Mouse (Mus musculus): ENCODE measurements at regions not wholly inside any gene's neighbourhood (a gene's known extent, or its start where the extent isn't known, plus 50 kb on each side); places are given as distances from the start of the nearest gene placed in this dataset.

GRCm38 (mm10) chr16:30720791-30721190 lies 121.3 kb downstream of the Fam43a start:
- Histone ChIP-seq H3K9me3 (replicated peaks) (no peaks in the 10 kb centered on the region), H3K4me2 (replicated peaks) (no peak overlapping the region), H3K27ac (no peak overlapping the region), H3K4me1 (no peaks in the 10 kb centered on the region), H3K27me3 (no peaks in the 10 kb centered on the region), H3K9ac (no peak overlapping the region), H3K36me3 (no peaks in the 10 kb centered on the region), H3K4me3 (no peak overlapping the region)
- ATAC-seq (ENCODE audit: low FRiP score): no peak
- 46% methylated on average over 6 of the region's 6 CpGs for WGBS

GRCm38 (mm10) chr16:30721223-30721622 lies 121.7 kb downstream of the Fam43a start:
- Histone ChIP-seq H3K9ac (no peak overlapping the region), H3K9me3 (replicated peaks) (no peaks in the 10 kb centered on the region), H3K27me3 (no peaks in the 10 kb centered on the region), H3K4me2 (replicated peaks) (no peak overlapping the region), H3K4me1 (no peaks in the 10 kb centered on the region), H3K27ac (no peak overlapping the region), H3K36me3 (no peaks in the 10 kb centered on the region), H3K4me3 (no peak overlapping the region)
- no peak for ATAC-seq (ENCODE audit: low FRiP score)

- no peaks in the 10 kb centered on the region for H3K4me1 ChIP-seq
- H3K36me3 ChIP-seq: no peaks in the 10 kb centered on the region
- no peaks in the 10 kb centered on the region for H3K27me3 ChIP-seq
- H3K4me3 ChIP-seq: no peak overlapping the region
- H3K4me2 ChIP-seq (replicated peaks): no peak overlapping the region
- H3K9ac ChIP-seq: no peak overlapping the region
- 90% methylated on average over 3 of the region's 3 CpGs for WGBS
- no peaks in the 10 kb centered on the region; the same call in 1 of the 2 replicates for H3K9me3 ChIP-seq (replicated peaks)
- no peak for ATAC-seq (ENCODE audit: low FRiP score)
- no peak overlapping the region for H3K27ac ChIP-seq
Measured at GRCm38 (mm10) chr16:30722372-30722771, 122.8 kb downstream of the Fam43a start.

GRCm38 (mm10) chr16:30724591-30724990 lies 125.1 kb downstream of the Fam43a start:
- WGBS: 77% methylated on average over 1 of the region's 1 CpGs
- Histone ChIP-seq H3K9ac (no peak overlapping the region), H3K27ac (no peak overlapping the region), H3K9me3 (replicated peaks) (no peaks in the 10 kb centered on the region; the same call in 1 of the 2 replicates), H3K4me3 (no peak overlapping the region), H3K36me3 (no peaks in the 10 kb centered on the region), H3K4me2 (replicated peaks) (no peak overlapping the region), H3K27me3 (no peaks in the 10 kb centered on the region), H3K4me1 (no peaks in the 10 kb centered on the region)
- ATAC-seq (ENCODE audit: low FRiP score): no peak

GRCm38 (mm10) chr16:30732770-30733415 lies 133.4 kb downstream of the Fam43a start:
- no peaks in the 10 kb centered on the region for H3K36me3 ChIP-seq
- peaks cover 16% of the 10 kb centered on the region for H3K4me1 ChIP-seq
- H3K27me3 ChIP-seq: no peaks in the 10 kb centered on the region
- H3K9me3 ChIP-seq (replicated peaks): no peaks in the 10 kb centered on the region
- H3K27ac ChIP-seq: no peak overlapping the region
- WGBS: 56% methylated on average over 9 of the region's 9 CpGs
- ATAC-seq (ENCODE audit: low FRiP score): no peak
- H3K9ac ChIP-seq: no peak overlapping the region
- no peak overlapping the region for H3K4me2 ChIP-seq (replicated peaks)
- no peak overlapping the region for H3K4me3 ChIP-seq

- Histone ChIP-seq H3K9ac (no peak overlapping the region), H3K9me3 (replicated peaks) (no peaks in the 10 kb centered on the region), H3K27me3 (no peaks in the 10 kb centered on the region), H3K27ac (no peak overlapping the region), H3K4me1 (peaks cover 16% of the 10 kb centered on the region), H3K36me3 (no peaks in the 10 kb centered on the region), H3K4me3 (no peak overlapping the region), H3K4me2 (replicated peaks) (no peak overlapping the region)
- WGBS: 64% methylated on average over 11 of the region's 11 CpGs
- no peak for ATAC-seq (ENCODE audit: low FRiP score)
Measured at GRCm38 (mm10) chr16:30733478-30733877, 134.0 kb downstream of the Fam43a start.

- WGBS: 48% methylated on average over 3 of the region's 3 CpGs
- H3K36me3 ChIP-seq: no peaks in the 10 kb centered on the region
- H3K27ac ChIP-seq: no peak overlapping the region
- H3K4me3 ChIP-seq: no peak overlapping the region
- ATAC-seq (ENCODE audit: low FRiP score): no peak
- no peaks in the 10 kb centered on the region for H3K27me3 ChIP-seq
- H3K9me3 ChIP-seq (replicated peaks): no peaks in the 10 kb centered on the region
- no peak overlapping the region for H3K9ac ChIP-seq
- H3K4me2 ChIP-seq (replicated peaks): no peak overlapping the region
- peaks cover 16% of the 10 kb centered on the region for H3K4me1 ChIP-seq
Measured at GRCm38 (mm10) chr16:30735360-30735759, 135.8 kb downstream of the Fam43a start.

GRCm38 (mm10) chr16:30735969-30736368 lies 136.4 kb downstream of the Fam43a start:
- no peak overlapping the region for H3K4me3 ChIP-seq
- ATAC-seq (ENCODE audit: low FRiP score): no peak
- no peak overlapping the region for H3K27ac ChIP-seq
- H3K9ac ChIP-seq: no peak overlapping the region
- 32% methylated on average over 7 of the region's 7 CpGs for WGBS
- H3K36me3 ChIP-seq: no peaks in the 10 kb centered on the region
- no peaks in the 10 kb centered on the region for H3K27me3 ChIP-seq
- H3K4me1 ChIP-seq: peaks cover 16% of the 10 kb centered on the region
- H3K9me3 ChIP-seq (replicated peaks): no peaks in the 10 kb centered on the region
- no peak overlapping the region for H3K4me2 ChIP-seq (replicated peaks)

GRCm38 (mm10) chr16:30736662-30737326 lies 137.3 kb downstream of the Fam43a start:
- Histone ChIP-seq H3K4me3 (no peak overlapping the region), H3K4me2 (replicated peaks) (no peak overlapping the region), H3K9me3 (replicated peaks) (no peaks in the 10 kb centered on the region), H3K27me3 (no peaks in the 10 kb centered on the region), H3K36me3 (no peaks in the 10 kb centered on the region), H3K9ac (no peak overlapping the region), H3K27ac (no peak overlapping the region), H3K4me1 (peaks cover 16% of the 10 kb centered on the region)
- no peak for ATAC-seq (ENCODE audit: low FRiP score)
- WGBS: 63% methylated on average over 17 of the region's 17 CpGs

- no peaks in the 10 kb centered on the region for H3K27me3 ChIP-seq
- no peaks in the 10 kb centered on the region for H3K36me3 ChIP-seq
- no peak overlapping the region for H3K4me2 ChIP-seq (replicated peaks)
- H3K4me3 ChIP-seq: no peak overlapping the region
- WGBS: 82% methylated on average over 8 of the region's 8 CpGs
- no peak overlapping the region for H3K9ac ChIP-seq
- H3K27ac ChIP-seq: no peak overlapping the region
- no peaks in the 10 kb centered on the region for H3K9me3 ChIP-seq (replicated peaks)
- peaks cover 16% of the 10 kb centered on the region for H3K4me1 ChIP-seq
- no peak for ATAC-seq (ENCODE audit: low FRiP score)
Measured at GRCm38 (mm10) chr16:30737524-30737923, 138.0 kb downstream of the Fam43a start.

- 88% methylated on average over 7 of the region's 7 CpGs for WGBS
- H3K4me1 ChIP-seq: peaks cover 20% of the 10 kb centered on the region
- no peak overlapping the region for H3K4me3 ChIP-seq
- no peaks in the 10 kb centered on the region for H3K36me3 ChIP-seq
- no peak overlapping the region for H3K9ac ChIP-seq
- no peak overlapping the region for H3K4me2 ChIP-seq (replicated peaks)
- no peak for ATAC-seq (ENCODE audit: low FRiP score)
- no peaks in the 10 kb centered on the region for H3K9me3 ChIP-seq (replicated peaks)
- no peaks in the 10 kb centered on the region for H3K27me3 ChIP-seq
- H3K27ac ChIP-seq: no peak overlapping the region
Measured at GRCm38 (mm10) chr16:30739651-30740050, 140.1 kb downstream of the Fam43a start.

- H3K36me3 ChIP-seq: no peaks in the 10 kb centered on the region
- 91% methylated on average over 1 of the region's 1 CpGs for WGBS
- ATAC-seq (ENCODE audit: low FRiP score): no peak
- H3K4me2 ChIP-seq (replicated peaks): no peak overlapping the region
- peaks cover 32% of the 10 kb centered on the region for H3K4me1 ChIP-seq
- no peaks in the 10 kb centered on the region for H3K9me3 ChIP-seq (replicated peaks)
- H3K27ac ChIP-seq: no peak overlapping the region
- no peak overlapping the region for H3K9ac ChIP-seq
- H3K4me3 ChIP-seq: no peak overlapping the region
- no peaks in the 10 kb centered on the region for H3K27me3 ChIP-seq
Measured at GRCm38 (mm10) chr16:30741192-30741591, 141.7 kb downstream of the Fam43a start.

GRCm38 (mm10) chr16:30742474-30742873 lies 143.0 kb downstream of the Fam43a start:
- ATAC-seq (ENCODE audit: low FRiP score): no peak
- Histone ChIP-seq H3K4me3 (no peak overlapping the region), H3K9me3 (replicated peaks) (no peaks in the 10 kb centered on the region), H3K27me3 (no peaks in the 10 kb centered on the region), H3K36me3 (no peaks in the 10 kb centered on the region), H3K9ac (no peak overlapping the region), H3K27ac (no peak overlapping the region), H3K4me1 (peaks cover 29% of the 10 kb centered on the region), H3K4me2 (replicated peaks) (no peak overlapping the region)
- 77% methylated on average over 6 of the region's 6 CpGs for WGBS

Data from hindbrain, embryonic 12.5 days (tissue).